Mouse (Mus musculus): ENCODE data around the gene Nkx2-1. TPM values are rescaled to one million over a fixed set of nuclear protein-coding genes. Genes with fewer than 3 reads are reported as not detected.
"Not testable (repeated sequence)": the region's sequence is repeated elsewhere in the genome, so short reads cannot be mapped to it uniquely, and the experiment has no call there.

Nkx2-1 gene
- polyA plus RNA-seq, 1 experiment, result not detected

GRCm38 (mm10) chr12:56531051-56531620 is 5.6 kb downstream of the Nkx2-1 start:
- no peaks in the 10 kb centered on the region for H3K4me1 ChIP-seq (ENCODE audit: control insufficient read depth, insufficient read depth, low read length)
- peaks cover 12% of the 10 kb centered on the region for H3K27me3 ChIP-seq (replicated peaks; ENCODE audit: control insufficient read depth, insufficient read depth, low read length)
- TF ChIP-seq CTCF (conservative IDR thresholded peaks at IDR 0.05; ENCODE audit: insufficient read depth, insufficient read length, low read depth, low read length) (no peak), POLR2A (IDR thresholded peaks at IDR 0.05; ENCODE audit: low read depth, low read length) (no peak)
- no peak overlapping the region for H3K27ac ChIP-seq (ENCODE audit: insufficient read depth, low read depth, low read length)
- no peak for DNase-seq
- 3% methylated on average over 3 of the region's 3 CpGs for WGBS
- no peaks in the 10 kb centered on the region for H3K36me3 ChIP-seq (ENCODE audit: control insufficient read depth, insufficient read depth, low read length)
- no peak overlapping the region for H3K4me3 ChIP-seq (ENCODE audit: insufficient read depth, low read depth, low read length)

- Histone ChIP-seq H3K4me3 (ENCODE audit: insufficient read depth, low read depth, low read length) (no peak overlapping the region), H3K27ac (ENCODE audit: insufficient read depth, low read depth, low read length) (no peak overlapping the region), H3K27me3 (replicated peaks; ENCODE audit: control insufficient read depth, insufficient read depth, low read length) (peaks cover 12% of the 10 kb centered on the region), H3K4me1 (ENCODE audit: control insufficient read depth, insufficient read depth, low read length) (no peaks in the 10 kb centered on the region), H3K36me3 (ENCODE audit: control insufficient read depth, insufficient read depth, low read length) (no peaks in the 10 kb centered on the region)
- 6% methylated on average over 3 of the region's 3 CpGs for WGBS
- DNase-seq, result no peak
- TF ChIP-seq CTCF (conservative IDR thresholded peaks at IDR 0.05; ENCODE audit: insufficient read depth, insufficient read length, low read depth, low read length), result no peak
- TF ChIP-seq POLR2A (IDR thresholded peaks at IDR 0.05; ENCODE audit: low read depth, low read length), result no peak
These were observed 6.8 kb downstream of the Nkx2-1 start for GRCm38 (mm10) chr12:56529931-56530330.

- Histone ChIP-seq H3K36me3 (ENCODE audit: control insufficient read depth, insufficient read depth, low read length) (no peaks in the 10 kb centered on the region), H3K27ac (ENCODE audit: insufficient read depth, low read depth, low read length) (no peak overlapping the region), H3K27me3 (replicated peaks; ENCODE audit: control insufficient read depth, insufficient read depth, low read length) (peaks cover 5% of the 10 kb centered on the region), H3K4me3 (ENCODE audit: insufficient read depth, low read depth, low read length) (no peak overlapping the region), H3K4me1 (ENCODE audit: control insufficient read depth, insufficient read depth, low read length) (no peaks in the 10 kb centered on the region)
- no peak for DNase-seq
- 2% methylated on average over 36 of the region's 36 CpGs for WGBS
- no peak for TF ChIP-seq POLR2A (IDR thresholded peaks at IDR 0.05; ENCODE audit: low read depth, low read length)
- TF ChIP-seq CTCF (conservative IDR thresholded peaks at IDR 0.05; ENCODE audit: insufficient read depth, insufficient read length, low read depth, low read length), result no peak
These were observed 7.6 kb downstream of the Nkx2-1 start for GRCm38 (mm10) chr12:56528881-56529681.

- DNase-seq, result no peak
- TF ChIP-seq POLR2A (IDR thresholded peaks at IDR 0.05; ENCODE audit: low read depth, low read length) (no peak), CTCF (conservative IDR thresholded peaks at IDR 0.05; ENCODE audit: insufficient read depth, insufficient read length, low read depth, low read length) (no peak)
- H3K27ac ChIP-seq (ENCODE audit: insufficient read depth, low read depth, low read length), result no peak overlapping the region
- H3K4me3 ChIP-seq (ENCODE audit: insufficient read depth, low read depth, low read length), result no peak overlapping the region
- WGBS, result 2% methylated on average over 8 of the region's 8 CpGs
- H3K4me1 ChIP-seq (ENCODE audit: control insufficient read depth, insufficient read depth, low read length), result no peaks in the 10 kb centered on the region
- peaks cover 3% of the 10 kb centered on the region; the same call in 1 of the 2 replicates for H3K27me3 ChIP-seq (replicated peaks; ENCODE audit: control insufficient read depth, insufficient read depth, low read length)
- H3K36me3 ChIP-seq (ENCODE audit: control insufficient read depth, insufficient read depth, low read length), result no peaks in the 10 kb centered on the region
These were observed 8.6 kb downstream of the Nkx2-1 start for GRCm38 (mm10) chr12:56528034-56528570.

- no peak for DNase-seq
- H3K27ac ChIP-seq (ENCODE audit: insufficient read depth, low read depth, low read length), result no peak overlapping the region
- no peak overlapping the region for H3K4me3 ChIP-seq (ENCODE audit: insufficient read depth, low read depth, low read length)
- no peaks in the 10 kb centered on the region for H3K4me1 ChIP-seq (ENCODE audit: control insufficient read depth, insufficient read depth, low read length)
- WGBS, result 22% methylated on average over 4 of the region's 4 CpGs
- TF ChIP-seq CTCF (conservative IDR thresholded peaks at IDR 0.05; ENCODE audit: insufficient read depth, insufficient read length, low read depth, low read length) (no peak), POLR2A (IDR thresholded peaks at IDR 0.05; ENCODE audit: low read depth, low read length) (no peak)
- H3K27me3 ChIP-seq (replicated peaks; ENCODE audit: control insufficient read depth, insufficient read depth, low read length), result peaks cover 3% of the 10 kb centered on the region; the same call in 1 of the 2 replicates
- H3K36me3 ChIP-seq (ENCODE audit: control insufficient read depth, insufficient read depth, low read length), result no peaks in the 10 kb centered on the region
These were observed 9.6 kb downstream of the Nkx2-1 start for GRCm38 (mm10) chr12:56527071-56527470.

- not testable (repeated sequence) for H3K27me3 ChIP-seq (replicated peaks; ENCODE audit: control insufficient read depth, insufficient read depth, low read length)
- 4% methylated on average over 11 of the region's 16 CpGs for WGBS
These were observed 11.4 kb downstream of the Nkx2-1 start for GRCm38 (mm10) chr12:56525219-56525797.

GRCm38 (mm10) chr12:56524201-56524600 is 12.5 kb downstream of the Nkx2-1 start:
- no peak for DNase-seq
- H3K27me3 ChIP-seq (replicated peaks; ENCODE audit: control insufficient read depth, insufficient read depth, low read length), result peaks cover 12% of the 10 kb centered on the region
- H3K4me1 ChIP-seq (ENCODE audit: control insufficient read depth, insufficient read depth, low read length), result no peaks in the 10 kb centered on the region
- TF ChIP-seq CTCF (conservative IDR thresholded peaks at IDR 0.05; ENCODE audit: insufficient read depth, insufficient read length, low read depth, low read length) (no peak), POLR2A (IDR thresholded peaks at IDR 0.05; ENCODE audit: low read depth, low read length) (no peak)
- H3K36me3 ChIP-seq (ENCODE audit: control insufficient read depth, insufficient read depth, low read length), result no peaks in the 10 kb centered on the region
- H3K4me3 ChIP-seq (ENCODE audit: insufficient read depth, low read depth, low read length), result no peak overlapping the region
- WGBS, result 6% methylated on average over 14 of the region's 14 CpGs
- no peak overlapping the region for H3K27ac ChIP-seq (ENCODE audit: insufficient read depth, low read depth, low read length)

More at GRCm38 (mm10) chr12:56525219-56525797, 11.4 kb downstream of the Nkx2-1 start:
- H3K4me3 ChIP-seq (ENCODE audit: insufficient read depth, low read depth, low read length); DNase-seq; H3K27ac ChIP-seq (ENCODE audit: insufficient read depth, low read depth, low read length); H3K36me3 ChIP-seq (ENCODE audit: control insufficient read depth, insufficient read depth, low read length); H3K4me1 ChIP-seq (ENCODE audit: control insufficient read depth, insufficient read depth, low read length): not testable (repeated sequence)
- TF ChIP-seq CTCF (conservative IDR thresholded peaks at IDR 0.05; ENCODE audit: insufficient read depth, insufficient read length, low read depth, low read length), result 0 out of 2 replicates have a peak, but pooled peaks have one; percentile 10

Data from kidney, adult 2 months (tissue).